Mouse (Mus musculus): Measurements from ENCODE around the gene Psmd1.

GRCm38 (mm10) chr1:86135315-86135714 is 71.1 kb downstream of the Psmd1 start:
- no peak for TF ChIP-seq POLR2A (IDR thresholded peaks at IDR 0.05; ENCODE audit: extremely low read depth, insufficient read depth, low read length)
- no peak for TF ChIP-seq CTCF (IDR thresholded peaks at IDR 0.05; ENCODE audit: extremely low read depth, insufficient read depth, low read length)
